In genomic region chr17:4726331-4726741, GRCm38 (mm10) we compare ENCODE assay signal across 12 mouse cellular contexts.
DNase-seq lines count a peak whose midpoint lies in the region; ATAC-seq and TF ChIP-seq lines count a peak whose summit lies in the region.
"Had no signal": no experiment of that assay in that cellular context is flagged by ENCODE, and none has a peak within 500 bp of the region (broad histone marks: within the 10 kb centered on the region; RNA-seq: fewer than 3 reads in every experiment).

No protein-coding gene starts in this region.

- H3K4me1 ChIP-seq in kidney, embryonic 15.5 days = peaks cover 5% of the 10 kb centered on the region; the same call in 1 of the 2 replicates
- H3K4me1 ChIP-seq in intestine, postnatal 0 days (replicated peaks; ENCODE audit: control insufficient read depth, insufficient read depth, low read length) = no peaks in the 10 kb centered on the region
- H3K4me1 ChIP-seq: forebrain, embryonic 13.5 days had no signal

- no peak overlapping the region for H3K4me3 ChIP-seq in kidney, embryonic 15.5 days (replicated peaks)
- H3K4me3 ChIP-seq in intestine, postnatal 0 days (ENCODE audit: low read depth, low read length) = no peak overlapping the region
- H3K4me3 ChIP-seq: forebrain, embryonic 13.5 days; limb, embryonic 13.5 days; neural tube, embryonic 12.5 days had no signal

- no peak overlapping the region; the same call in 1 of the 2 replicates for H3K27ac ChIP-seq in kidney, embryonic 15.5 days
- no peak overlapping the region for H3K27ac ChIP-seq in intestine, postnatal 0 days (ENCODE audit: low read depth, low read length)
- H3K27ac ChIP-seq: forebrain, embryonic 13.5 days; limb, embryonic 13.5 days; neural tube, embryonic 12.5 days had no signal

- WGBS in kidney, embryonic 15.5 days = 44% methylated on average over 12 of the region's 12 CpGs
- WGBS in intestine, postnatal 0 days = 54% methylated on average over 12 of the region's 12 CpGs

- TF ChIP-seq CTCF in intestine, postnatal 0 days (IDR thresholded peaks at IDR 0.05; ENCODE audit: low read depth) = no peak

- H3K4me2 ChIP-seq in kidney, embryonic 15.5 days = peak overlapping the region; percentile 27; the same call in 1 of the 2 replicates
- 0 out of 2 replicates have a peak overlapping the region, but pooled peaks have one; percentile 30 for H3K4me2 ChIP-seq in intestine, postnatal 0 days (replicated peaks; ENCODE audit: low read depth)
- H3K4me2 ChIP-seq: forebrain, embryonic 13.5 days; limb, embryonic 13.5 days; neural tube, embryonic 12.5 days had no signal

- no peak for DNase-seq in kidney, postnatal 25 days
- peak; percentile 43 to 66 for DNase-seq in frontal cortex, postnatal 10 days (ENCODE audit: low spot score in 2 of 2)
- DNase-seq in right cerebral cortex, adult 18-20 months = peak; percentile 87
- DNase-seq in spleen, postnatal 36 days (ENCODE audit: low spot score in 2 of 2) = no peak
- no peak for DNase-seq in thymus, postnatal 4 days
- DNase-seq in thymus, postnatal 0 days (ENCODE audit: low spot score) = no peak

- H3K9ac ChIP-seq in kidney, embryonic 15.5 days = no peak overlapping the region
- no peak overlapping the region for H3K9ac ChIP-seq in intestine, postnatal 0 days (ENCODE audit: low read depth, low read length)
- H3K9ac ChIP-seq: forebrain, embryonic 13.5 days; limb, embryonic 13.5 days; neural tube, embryonic 12.5 days had no signal

- H3K9me3 ChIP-seq in kidney, embryonic 15.5 days (replicated peaks) = no peaks in the 10 kb centered on the region
- no peaks in the 10 kb centered on the region for H3K9me3 ChIP-seq in intestine, postnatal 0 days (ENCODE audit: control insufficient read depth)
- H3K9me3 ChIP-seq: forebrain, embryonic 13.5 days; G1E; limb, embryonic 13.5 days; neural tube, embryonic 12.5 days had no signal

- no peak for ATAC-seq in kidney, embryonic 15.5 days (replicated peaks; ENCODE audit: low FRiP score)
- no peak for ATAC-seq in intestine, postnatal 0 days
- ATAC-seq: forebrain, embryonic 13.5 days had no signal

- no peaks in the 10 kb centered on the region for H3K36me3 ChIP-seq in kidney, embryonic 15.5 days
- H3K36me3 ChIP-seq in intestine, postnatal 0 days (ENCODE audit: control insufficient read depth, insufficient read depth) = no peaks in the 10 kb centered on the region
- H3K36me3 ChIP-seq: G1E; limb, embryonic 13.5 days; neural tube, embryonic 12.5 days had no signal

- H3K27me3 ChIP-seq in kidney, embryonic 15.5 days = no peaks in the 10 kb centered on the region
- no peaks in the 10 kb centered on the region for H3K27me3 ChIP-seq in intestine, postnatal 0 days (replicated peaks; ENCODE audit: control insufficient read depth, insufficient read depth, low read length)
- H3K27me3 ChIP-seq: forebrain, embryonic 13.5 days; limb, embryonic 13.5 days; neural tube, embryonic 12.5 days had no signal

Comparison
In these comparisons a context has a peak if more than half of its experiments do, and no peak if none do; other contexts are left out.
1. DNase-seq: peak in frontal cortex, postnatal 10 days (2 of 2) and right cerebral cortex, adult 18-20 months (single experiment); none in kidney, postnatal 25 days (0 of 2), spleen, postnatal 36 days (0 of 2), thymus, postnatal 4 days (single experiment) and thymus, postnatal 0 days (single experiment).